Mouse (Mus musculus): Measurements from ENCODE around the gene Gm1113. TPM values are rescaled to one million over a fixed set of nuclear protein-coding genes. Genes with fewer than 3 reads are reported as not detected.

Gm1113 gene
- total RNA-seq, 2 experiments from 2014 or later: not detected

DNA sequence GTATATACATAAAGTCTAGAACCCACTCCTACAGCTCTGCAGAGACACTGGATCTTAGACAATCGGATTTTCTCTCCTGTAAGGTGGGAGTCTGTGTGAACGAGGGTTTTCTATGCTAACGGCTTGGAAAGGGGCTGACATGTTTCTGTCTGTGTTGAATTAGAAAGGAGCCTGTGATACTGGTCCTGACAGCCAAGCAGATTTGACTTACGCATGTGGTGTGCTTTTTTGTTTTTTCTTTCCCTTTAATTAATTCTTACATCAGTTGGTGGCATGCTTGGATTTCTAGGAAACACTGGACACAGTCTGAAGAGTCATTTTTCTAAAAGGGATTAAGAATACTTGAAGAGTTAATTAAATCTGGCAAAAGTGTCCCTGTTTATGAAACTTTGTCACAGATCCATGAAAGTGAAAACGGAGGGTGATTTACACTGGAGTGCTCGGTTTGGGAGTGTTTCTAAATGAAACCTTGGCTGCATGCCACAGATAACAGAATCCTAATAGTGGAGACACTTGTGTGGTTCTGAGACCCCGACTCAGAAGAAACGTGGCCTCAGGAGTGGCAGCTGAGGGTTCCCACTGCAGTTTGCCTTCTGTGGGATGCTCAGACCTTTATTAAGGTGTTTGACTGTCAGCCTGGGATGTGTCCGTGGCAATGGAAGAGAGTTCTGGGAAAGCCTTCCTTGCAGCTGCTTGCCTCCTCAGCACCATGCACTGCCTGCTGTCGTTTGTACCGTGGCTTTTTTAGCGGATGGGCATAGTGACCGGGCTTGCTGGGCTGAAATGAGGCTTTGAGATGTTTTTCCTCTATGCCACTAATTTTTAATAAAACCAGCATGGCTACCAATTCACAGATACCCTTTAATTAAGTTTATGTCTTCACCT, 35.8 kb downstream of the Gm1113 start:
- DNase-seq (ENCODE audit: low spot score in 2 of 2): peak in 1 of 2 experiments; percentile 26

DNA sequence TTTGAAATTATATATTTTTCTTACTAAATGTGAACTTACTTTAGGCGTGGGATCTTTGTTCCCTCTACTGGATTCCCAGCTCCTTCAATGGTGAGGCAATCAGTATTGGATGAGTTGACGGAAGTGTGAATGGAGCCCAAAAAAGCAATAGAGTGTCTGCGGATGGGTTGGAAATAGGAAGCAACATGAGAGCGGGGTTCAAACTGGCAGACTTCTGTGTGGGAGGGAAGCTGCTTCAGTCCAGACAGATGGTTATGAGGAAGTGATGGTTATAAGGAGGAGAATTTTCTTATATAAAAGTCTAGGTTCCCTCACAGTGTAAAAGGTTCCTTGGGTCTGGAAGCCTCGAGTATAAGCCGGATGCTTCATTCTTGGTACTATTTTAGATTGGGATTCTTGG, 38.6 kb downstream of the Gm1113 start:
- DNase-seq (ENCODE audit: low spot score in 2 of 2): no peak

DNA sequence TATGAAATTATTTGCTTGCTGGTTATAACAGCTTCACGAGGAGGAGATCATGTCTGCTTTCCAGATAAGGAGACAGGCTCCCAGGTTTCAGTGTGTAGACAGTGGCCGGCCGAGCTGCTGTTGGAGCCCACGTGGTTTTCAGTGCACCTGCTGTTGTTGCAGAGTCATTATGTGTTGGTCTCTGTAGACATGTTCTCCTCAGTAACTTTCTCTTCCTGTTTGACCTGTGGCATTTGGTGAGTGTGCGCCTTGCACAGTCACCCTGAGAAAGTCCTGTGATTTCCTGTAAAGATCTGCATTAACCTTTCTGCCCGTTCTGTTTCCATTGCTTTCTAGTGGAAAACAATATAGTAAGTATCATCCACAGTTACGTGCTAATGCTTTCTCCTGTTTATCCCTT, 42.7 kb downstream of the Gm1113 start:
- DNase-seq (ENCODE audit: low spot score in 2 of 2): no peak

DNA sequence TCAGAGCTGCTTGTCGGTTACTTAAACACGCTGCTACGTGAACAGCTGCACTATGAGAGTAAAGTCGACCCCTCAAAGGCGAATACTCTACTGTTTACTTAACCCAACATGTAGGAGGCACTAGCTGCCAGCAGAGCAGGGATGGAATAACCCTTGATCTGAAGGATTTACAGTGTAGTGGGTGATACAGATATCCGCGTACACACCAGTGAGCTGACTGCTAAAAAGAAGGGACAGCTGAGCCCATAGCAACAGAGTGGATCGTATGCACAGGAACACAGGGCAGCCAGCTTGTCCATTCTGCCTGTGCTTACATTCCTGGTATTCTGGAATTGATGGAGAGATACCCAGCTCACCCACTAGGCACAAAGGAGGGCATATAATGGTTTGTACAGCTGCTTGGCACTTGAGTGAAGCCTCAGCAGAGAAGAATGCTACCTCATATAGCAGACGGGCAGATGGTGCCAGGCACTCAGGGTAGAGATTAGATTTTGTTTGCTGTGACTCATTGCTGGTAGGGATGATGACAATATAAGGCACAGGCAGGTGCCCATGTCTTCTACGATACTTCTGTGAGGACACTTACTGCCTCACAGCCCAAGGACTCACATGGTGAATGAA, 43.9 kb downstream of the Gm1113 start:
- DNase-seq (ENCODE audit: low spot score in 2 of 2): no peak

DNA sequence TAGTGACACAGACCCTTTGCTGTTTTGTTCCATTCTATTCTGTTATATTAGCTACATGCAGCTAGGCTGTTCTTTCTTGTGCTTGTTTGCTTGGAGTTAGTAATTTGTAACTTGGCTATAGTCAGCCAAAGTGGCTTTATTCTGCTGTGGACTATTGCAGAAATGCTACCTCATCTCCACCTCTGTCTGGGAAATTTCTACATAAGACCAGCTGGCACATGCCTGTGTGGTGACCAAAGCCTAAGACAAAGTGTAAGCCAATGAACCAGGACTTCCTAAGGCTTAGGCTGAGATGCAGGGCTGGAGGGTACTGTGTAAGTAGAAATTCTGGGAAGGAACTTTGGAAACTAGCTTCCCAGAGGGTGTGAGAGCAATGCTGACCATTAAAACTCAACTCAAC, 49.2 kb downstream of the Gm1113 start:
- no peak for DNase-seq (ENCODE audit: low spot score in 2 of 2)

DNA sequence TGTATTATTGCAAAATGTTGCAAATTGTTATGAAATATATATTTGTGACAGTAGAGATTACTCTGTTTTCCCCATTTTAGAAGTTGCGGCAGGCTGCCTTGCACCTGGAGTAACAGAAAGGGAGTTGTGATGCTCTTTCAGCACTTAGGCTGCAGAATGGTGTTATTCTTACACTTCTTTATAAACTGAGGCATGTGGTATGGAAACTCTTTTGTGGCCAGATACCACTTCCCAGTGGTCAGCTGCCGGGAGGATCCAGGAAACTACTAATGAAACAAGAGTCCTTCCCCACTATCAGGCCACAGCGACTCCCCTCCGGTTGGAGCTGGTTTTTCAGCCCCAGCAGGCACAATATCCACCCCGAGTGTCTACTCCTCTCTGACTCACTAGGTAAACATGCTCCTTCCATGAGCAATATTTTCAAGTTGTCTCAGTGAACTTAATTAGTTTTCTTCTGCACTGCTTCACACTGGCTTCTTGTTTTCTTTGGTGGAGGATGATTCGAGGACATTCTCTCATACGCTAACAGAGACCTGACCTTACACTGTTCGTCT, 50.7 kb downstream of the Gm1113 start:
- no peak for DNase-seq (ENCODE audit: low spot score in 2 of 2)

DNA sequence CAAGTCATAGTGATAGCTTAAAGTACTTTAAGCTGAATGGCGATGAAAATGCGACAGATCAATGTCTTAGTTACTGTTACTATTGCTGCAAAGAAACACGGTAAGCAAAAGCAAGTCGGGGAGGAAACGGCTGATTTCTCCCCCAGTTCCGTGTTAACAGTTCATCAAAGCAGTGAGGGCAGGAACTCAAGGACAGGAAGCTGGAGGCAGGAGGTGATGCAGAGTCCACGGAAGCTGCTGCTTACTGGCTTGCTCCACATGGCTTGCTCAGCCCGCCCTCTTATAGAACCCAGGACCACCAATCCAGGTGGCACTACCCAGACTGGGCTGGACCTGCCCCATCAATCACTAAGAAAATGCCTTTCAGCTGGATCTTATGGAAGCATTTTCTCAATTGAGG, 58.5 kb downstream of the Gm1113 start:
- no peak for DNase-seq (ENCODE audit: low spot score in 2 of 2)

Other genes starting within 250 kb of the Gm1113 start
- gene Cdon, start 97.1 kb downstream of the Gm1113 start, total RNA-seq (2021): 10 to 100 TPM in 1 of 2 experiments, 1 to 10 TPM in 1; 9.8 to 11.5 TPM
- 10 to 100 TPM; 15.2 to 16.1 TPM for gene Ddx25, start 40.3 kb upstream of the Gm1113 start, total RNA-seq (2021)
- gene Pus3, start 40.3 kb upstream of the Gm1113 start, total RNA-seq (2021): 10 to 100 TPM; 12.0 to 13.4 TPM
- 1 to 10 TPM; 1.5 to 2.3 TPM for gene Pate2, start 52.0 kb upstream of the Gm1113 start, total RNA-seq (2021)
- gene Hyls1, start 52.1 kb upstream of the Gm1113 start, total RNA-seq (2021): 10 to 100 TPM; 12.5 to 14.6 TPM
- gene Pate4, start 93.7 kb upstream of the Gm1113 start, total RNA-seq (2021): not detected
- gene Pate3, start 129.9 kb upstream of the Gm1113 start, total RNA-seq (2021): not detected
- gene Pate1, start 169.1 kb upstream of the Gm1113 start, total RNA-seq (2021): not detected
- gene Gm17677, start 222.8 kb upstream of the Gm1113 start, total RNA-seq (2021): not detected